Mouse (Mus musculus): ENCODE results near the gene Sh2d4b.

The Sh2d4b gene

GRCm38 (mm10) chr14:40893196-40893595, at the start of gene Sh2d4b:
Gene Sh2d4b (minus strand): TSS chr14:40893266.
- in situ Hi-C loops (cut with MboI; ENCODE audit: low pct_unique_long_range_greater_than_20kb in 1 of 2, low sequenced_read_pairs in 2 of 2, unreplicated experiment in 1 of 2), result no loop called here

- in situ Hi-C loops (cut with MboI; ENCODE audit: low pct_unique_long_range_greater_than_20kb in 1 of 2, low sequenced_read_pairs in 2 of 2, unreplicated experiment in 1 of 2), result no loop called here
Measured at GRCm38 (mm10) chr14:40942429-40942828, 49.4 kb upstream of the Sh2d4b start.

GRCm38 (mm10) chr14:40938380-40938987, 45.4 kb upstream of the Sh2d4b start:
- in situ Hi-C loops (cut with MboI; ENCODE audit: low pct_unique_long_range_greater_than_20kb in 1 of 2, low sequenced_read_pairs in 2 of 2, unreplicated experiment in 1 of 2), result no loop called here

GRCm38 (mm10) chr14:40937052-40937451, 44.0 kb upstream of the Sh2d4b start:
- in situ Hi-C loops (cut with MboI; ENCODE audit: low pct_unique_long_range_greater_than_20kb in 1 of 2, low sequenced_read_pairs in 2 of 2, unreplicated experiment in 1 of 2), result no loop called here

- in situ Hi-C loops (cut with MboI; ENCODE audit: low pct_unique_long_range_greater_than_20kb in 1 of 2, low sequenced_read_pairs in 2 of 2, unreplicated experiment in 1 of 2), result no loop called here
Measured at GRCm38 (mm10) chr14:40935481-40935880, 42.4 kb upstream of the Sh2d4b start.

- in situ Hi-C loops (cut with MboI; ENCODE audit: low pct_unique_long_range_greater_than_20kb in 1 of 2, low sequenced_read_pairs in 2 of 2, unreplicated experiment in 1 of 2), result no loop called here
Measured at GRCm38 (mm10) chr14:40935054-40935453, 42.0 kb upstream of the Sh2d4b start.

- in situ Hi-C loops (cut with MboI; ENCODE audit: low pct_unique_long_range_greater_than_20kb in 1 of 2, low sequenced_read_pairs in 2 of 2, unreplicated experiment in 1 of 2), result no loop called here
Measured at GRCm38 (mm10) chr14:40933328-40933727, 40.3 kb upstream of the Sh2d4b start.

GRCm38 (mm10) chr14:40932225-40932624, 39.2 kb upstream of the Sh2d4b start:
- in situ Hi-C loops (cut with MboI; ENCODE audit: low pct_unique_long_range_greater_than_20kb in 1 of 2, low sequenced_read_pairs in 2 of 2, unreplicated experiment in 1 of 2), result no loop called here

- in situ Hi-C loops (cut with MboI; ENCODE audit: low pct_unique_long_range_greater_than_20kb in 1 of 2, low sequenced_read_pairs in 2 of 2, unreplicated experiment in 1 of 2), result no loop called here
Measured at GRCm38 (mm10) chr14:40931115-40931829, 38.2 kb upstream of the Sh2d4b start.

- in situ Hi-C loops (cut with MboI; ENCODE audit: low pct_unique_long_range_greater_than_20kb in 1 of 2, low sequenced_read_pairs in 2 of 2, unreplicated experiment in 1 of 2), result no loop called here
Measured at GRCm38 (mm10) chr14:40929943-40930342, 36.9 kb upstream of the Sh2d4b start.

GRCm38 (mm10) chr14:40928897-40929296, 35.8 kb upstream of the Sh2d4b start:
- in situ Hi-C loops (cut with MboI; ENCODE audit: low pct_unique_long_range_greater_than_20kb in 1 of 2, low sequenced_read_pairs in 2 of 2, unreplicated experiment in 1 of 2), result no loop called here

- in situ Hi-C loops (cut with MboI; ENCODE audit: low pct_unique_long_range_greater_than_20kb in 1 of 2, low sequenced_read_pairs in 2 of 2, unreplicated experiment in 1 of 2), result no loop called here
Measured at GRCm38 (mm10) chr14:40927041-40927440, 34.0 kb upstream of the Sh2d4b start.

- in situ Hi-C loops (cut with MboI; ENCODE audit: low pct_unique_long_range_greater_than_20kb in 1 of 2, low sequenced_read_pairs in 2 of 2, unreplicated experiment in 1 of 2), result no loop called here
Measured at GRCm38 (mm10) chr14:40924378-40925113, 31.5 kb upstream of the Sh2d4b start.

- in situ Hi-C loops (cut with MboI; ENCODE audit: low pct_unique_long_range_greater_than_20kb in 1 of 2, low sequenced_read_pairs in 2 of 2, unreplicated experiment in 1 of 2), result no loop called here
Measured at GRCm38 (mm10) chr14:40921241-40921640, 28.2 kb upstream of the Sh2d4b start.

GRCm38 (mm10) chr14:40919521-40919920, 26.5 kb upstream of the Sh2d4b start:
- in situ Hi-C loops (cut with MboI; ENCODE audit: low pct_unique_long_range_greater_than_20kb in 1 of 2, low sequenced_read_pairs in 2 of 2, unreplicated experiment in 1 of 2), result loop anchor here (5.0 kb wide), 2 partner anchors 48 to 53 kb away; partner anchors contain the start of gene Tspan14 (in 1 of the 2)

- in situ Hi-C loops (cut with MboI; ENCODE audit: low pct_unique_long_range_greater_than_20kb in 1 of 2, low sequenced_read_pairs in 2 of 2, unreplicated experiment in 1 of 2), result loop anchor here (5.0 kb wide), 2 partner anchors 49 to 54 kb away; partner anchors contain the start of gene Tspan14 (in 1 of the 2)
Measured at GRCm38 (mm10) chr14:40918477-40918876, 25.4 kb upstream of the Sh2d4b start.

GRCm38 (mm10) chr14:40917632-40918031, 24.6 kb upstream of the Sh2d4b start:
- in situ Hi-C loops (cut with MboI; ENCODE audit: low pct_unique_long_range_greater_than_20kb in 1 of 2, low sequenced_read_pairs in 2 of 2, unreplicated experiment in 1 of 2), result loop anchor here (5.0 kb wide), 2 partner anchors 50 to 55 kb away; partner anchors contain the start of gene Tspan14 (in 1 of the 2)

- in situ Hi-C loops (cut with MboI; ENCODE audit: low pct_unique_long_range_greater_than_20kb in 1 of 2, low sequenced_read_pairs in 2 of 2, unreplicated experiment in 1 of 2), result loop anchor here (5.0 kb wide), 2 partner anchors 51 to 56 kb away; partner anchors contain the start of gene Tspan14 (in 1 of the 2)
Measured at GRCm38 (mm10) chr14:40916667-40917066, 23.6 kb upstream of the Sh2d4b start.

GRCm38 (mm10) chr14:40915838-40916237, 22.8 kb upstream of the Sh2d4b start:
- in situ Hi-C loops (cut with MboI; ENCODE audit: low pct_unique_long_range_greater_than_20kb in 1 of 2, low sequenced_read_pairs in 2 of 2, unreplicated experiment in 1 of 2), result loop anchor here (5.0 kb wide), 2 partner anchors 51 to 56 kb away; partner anchors contain the start of gene Tspan14 (in 1 of the 2)
